Mouse (Mus musculus) hindbrain, embryonic 10.5 days (tissue): Measurements from ENCODE around the gene Mrps36. TPM values are rescaled to one million over a fixed set of nuclear protein-coding genes. Genes with fewer than 3 reads are reported as not detected.

Experiments
- polyA plus RNA-seq: library from polyadenylated mRNA; unstranded; fragments of >200 nt; fragmentation: Nextera tagmentation; extraction: Ambion mirVana; gene quantifications from 2 replicates; pipeline ENCODE4 v1.2.1, GENCODE M21; 2016

Mrps36 gene
- polyA plus RNA-seq, 1 experiment from 2014 or later = 147 TPM

Other genes with a start within 250 kb of the Mrps36 start
- gene Ocln, start 191.9 kb downstream of the Mrps36 start, polyA plus RNA-seq = 4.4 TPM in 2 replicates
- gene Marveld2, start 127.7 kb downstream of the Mrps36 start, polyA plus RNA-seq = 2.8 and 4.6 TPM in 2 replicates
- 336 and 348 TPM in 2 replicates for gene Ak6, start 93.7 kb downstream of the Mrps36 start, polyA plus RNA-seq
- gene Rad17, start 93.6 kb downstream of the Mrps36 start, polyA plus RNA-seq = 16.7 and 22.2 TPM in 2 replicates
- gene Taf9, start 93.1 kb downstream of the Mrps36 start, polyA plus RNA-seq = 20.8 and 30.2 TPM in 2 replicates
- gene Ccdc125, start 74.9 kb downstream of the Mrps36 start, polyA plus RNA-seq = 2.2 and 3.0 TPM in 2 replicates
- 83.0 and 96.7 TPM in 2 replicates for gene Cdk7, start 13.7 kb downstream of the Mrps36 start, polyA plus RNA-seq
- 51.5 and 57.8 TPM in 2 replicates for gene Cenph, start 31.2 kb upstream of the Mrps36 start, polyA plus RNA-seq
- 321 and 434 TPM in 2 replicates for gene Ccnb1, start 41.9 kb upstream of the Mrps36 start, polyA plus RNA-seq
- 33.0 and 36.4 TPM in 2 replicates for gene Slc30a5, start 88.8 kb upstream of the Mrps36 start, polyA plus RNA-seq